20 mouse cellular contexts compared by ENCODE assay signal in the genomic region with DNA sequence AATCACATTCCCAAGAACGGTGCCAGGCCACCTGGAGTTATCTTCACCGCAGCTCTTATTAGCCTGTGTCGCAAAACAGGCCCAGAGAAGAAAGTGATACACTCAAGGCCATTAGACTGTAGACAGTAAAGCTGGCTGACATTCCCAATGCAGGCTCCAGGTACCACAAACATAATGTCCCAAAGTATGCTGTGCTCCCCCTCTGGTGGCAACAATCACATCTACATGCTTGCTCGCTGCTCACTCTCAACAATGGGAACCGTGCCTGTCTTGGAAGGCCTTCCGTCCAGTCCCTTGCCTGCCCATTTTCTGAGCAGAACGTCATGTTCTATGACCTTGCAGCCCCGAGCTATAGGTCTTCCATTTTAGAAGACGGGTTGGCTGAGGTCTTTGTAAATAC. TPM values are rescaled to one million over a fixed set of nuclear protein-coding genes. Genes with fewer than 3 reads are reported as not detected.
DNase-seq lines count a peak whose midpoint lies in the region; ATAC-seq and TF ChIP-seq lines count a peak whose summit lies in the region.
"Had no signal": no experiment of that assay in that cellular context is flagged by ENCODE, and none has a peak within 500 bp of the region (broad histone marks: within the 10 kb centered on the region; RNA-seq: fewer than 3 reads in every experiment).

No protein-coding gene starts in this region.

- H3K4me1 ChIP-seq in liver, embryonic 11.5 days (replicated peaks; ENCODE audit: control insufficient read depth, insufficient read depth, low read length): peaks cover 52% of the 10 kb centered on the region
- H3K4me1 ChIP-seq in liver, postnatal 0 days (ENCODE audit: insufficient read depth): peaks cover 13% of the 10 kb centered on the region

- no peak for TF ChIP-seq EP300 in liver, postnatal 0 days (IDR thresholded peaks at IDR 0.05; ENCODE audit: low read depth)

- H3K27me3 ChIP-seq in liver, embryonic 11.5 days (replicated peaks; ENCODE audit: control insufficient read depth, insufficient read depth, low read length): no peaks in the 10 kb centered on the region
- H3K27me3 ChIP-seq in liver, postnatal 0 days (ENCODE audit: insufficient read depth, low read length): no peaks in the 10 kb centered on the region
- H3K27me3 ChIP-seq: forebrain, embryonic 13.5 days; limb, embryonic 13.5 days; neural tube, embryonic 13.5 days; Patski had no signal

- H3K9me3 ChIP-seq in liver, embryonic 11.5 days (ENCODE audit: control insufficient read depth, low read length): no peaks in the 10 kb centered on the region
- no peaks in the 10 kb centered on the region for H3K9me3 ChIP-seq in liver, postnatal 0 days (ENCODE audit: low read length)
- H3K9me3 ChIP-seq: forebrain, embryonic 13.5 days; limb, embryonic 13.5 days; midbrain, embryonic 12.5 days; neural tube, embryonic 13.5 days had no signal

- DNase-seq in gastrocnemius, adult 2 months: no peak
- DNase-seq in gastrocnemius, postnatal 14 days: no peak
- DNase-seq in liver, embryonic 11.5 days (ENCODE audit: low spot score): no peak
- no peak for DNase-seq in liver
- peak; percentile 6 for DNase-seq in NIH3T3 (ENCODE audit: low read depth)
- DNase-seq in liver, postnatal 0 days: no peak
- no peak for DNase-seq in ovary, adult 18-20 months (ENCODE audit: low spot score)
- DNase-seq: cerebellum, adult 9-10 months; gastrocnemius, postnatal 25 days; kidney, adult 9 months; kidney, postnatal 36 days; lung, adult 18-20 months; thymus, adult 2 months had no signal

- no peak overlapping the region for H3K27ac ChIP-seq in gastrocnemius, adult 2 months
- no peak overlapping the region for H3K27ac ChIP-seq in liver, embryonic 11.5 days (ENCODE audit: low read depth, low read length)
- H3K27ac ChIP-seq in liver, postnatal 0 days (ENCODE audit: low read depth): no peak overlapping the region
- H3K27ac ChIP-seq: forebrain, embryonic 13.5 days; limb, embryonic 13.5 days; macrophage; midbrain, embryonic 12.5 days; neural tube, embryonic 13.5 days had no signal

- intact Hi-C loops in gastrocnemius, adult 2 months (cut with DNase I): no loop called here
- intact Hi-C loops in gastrocnemius, postnatal 14 days (cut with DNase I; ENCODE audit: low total_unique reads): no loop called here

- WGBS in liver, embryonic 11.5 days: 91% methylated on average over 9 of the region's 9 CpGs
- 79% methylated on average over 9 of the region's 9 CpGs for WGBS in liver, postnatal 0 days (ENCODE audit: insufficient replicate concordance)

- H3K36me3 ChIP-seq in liver, embryonic 11.5 days (ENCODE audit: control insufficient read depth, insufficient read depth, low read length): peaks cover 13% of the 10 kb centered on the region; the same call in 1 of the 2 replicates
- H3K36me3 ChIP-seq in liver, postnatal 0 days (replicated peaks; ENCODE audit: insufficient read depth, low read length): no peaks in the 10 kb centered on the region

- no peak for ATAC-seq in liver, embryonic 11.5 days (replicated peaks; ENCODE audit: low FRiP score)
- ATAC-seq in liver, postnatal 0 days: no peak
- ATAC-seq: forebrain, embryonic 13.5 days; inflammation-experienced regulatory T-cells, adult 6 months; Patski had no signal

- H3K9ac ChIP-seq in liver, embryonic 11.5 days (ENCODE audit: low read depth, low read length): no peak overlapping the region
- no peak overlapping the region for H3K9ac ChIP-seq in liver, postnatal 0 days (replicated peaks)
- H3K9ac ChIP-seq: forebrain, embryonic 13.5 days; limb, embryonic 13.5 days; midbrain, embryonic 12.5 days; neural tube, embryonic 13.5 days had no signal

- H3K4me2 ChIP-seq in liver, embryonic 11.5 days: peak overlapping the region; percentile 25; the same call in 1 of the 2 replicates
- no peak overlapping the region for H3K4me2 ChIP-seq in liver, postnatal 0 days (ENCODE audit: low read depth, low read length)
- H3K4me2 ChIP-seq: forebrain, embryonic 13.5 days; limb, embryonic 13.5 days; midbrain, embryonic 12.5 days; neural tube, embryonic 13.5 days had no signal

- no peak overlapping the region for H3K4me3 ChIP-seq in gastrocnemius, adult 2 months
- H3K4me3 ChIP-seq in liver, embryonic 11.5 days (ENCODE audit: low read depth, low read length): no peak overlapping the region
- H3K4me3 ChIP-seq in liver, postnatal 0 days (ENCODE audit: low read depth, low read length): no peak overlapping the region
- H3K4me3 ChIP-seq: forebrain, embryonic 13.5 days; limb, embryonic 13.5 days; midbrain, embryonic 12.5 days; neural tube, embryonic 13.5 days had no signal

- TF ChIP-seq CTCF in gastrocnemius, adult 2 months (IDR thresholded peaks at IDR 0.05): peak; percentile 12; the same call in 1 of the 2 replicates
- TF ChIP-seq CTCF in liver, postnatal 0 days (IDR thresholded peaks at IDR 0.05; ENCODE audit: low read depth): peak; percentile 31

RNA-seq across cellular contexts. Expression of a gene that starts 34.0 kb away (rescaled TPM):
- total RNA-seq in gastrocnemius, adult 2 months (2021): under 1 TPM; 0.77 to 0.81 TPM
- total RNA-seq in gastrocnemius, postnatal 14 days (2021): 1 to 10 TPM; 1.6 to 1.9 TPM
- polyA plus RNA-seq in liver, embryonic 11.5 days (2014; fragmentation: Nextera tagmentation; extraction: Ambion mirVana): 5.0 and 6.4 TPM in 2 replicates
- 0.86 and 1.2 TPM in 2 replicates for polyA plus RNA-seq in liver, postnatal 0 days (2015; fragmentation: Nextera tagmentation; extraction: Ambion mirVana)
